Mouse (Mus musculus): ENCODE results near the gene Olfr1371.

- no peak for TF ChIP-seq CTCF (IDR thresholded peaks at IDR 0.05)
- TF ChIP-seq EP300 (IDR thresholded peaks at IDR 0.05): no peak
These were observed 45.3 kb downstream of the Olfr1371 start for GRCm38 (mm10) chr11:52168461-52168860.
